Mouse (Mus musculus) regulatory T cell (primary cell): ENCODE results near the gene Gm21897.
"Not testable (repeated sequence)": the region's sequence is repeated elsewhere in the genome, so short reads cannot be mapped to it uniquely, and the experiment has no call there.

Source experiments
- in situ Hi-C: fragments of 300-600 bp; cut with MboI, MseI; formaldehyde crosslinking; loops from one replicate; pipeline ENCODE4 v1.15.1; 2025; ENCODE audit warnings: high pct_unique_total_duplicates

Gene Gm21897

DNA sequence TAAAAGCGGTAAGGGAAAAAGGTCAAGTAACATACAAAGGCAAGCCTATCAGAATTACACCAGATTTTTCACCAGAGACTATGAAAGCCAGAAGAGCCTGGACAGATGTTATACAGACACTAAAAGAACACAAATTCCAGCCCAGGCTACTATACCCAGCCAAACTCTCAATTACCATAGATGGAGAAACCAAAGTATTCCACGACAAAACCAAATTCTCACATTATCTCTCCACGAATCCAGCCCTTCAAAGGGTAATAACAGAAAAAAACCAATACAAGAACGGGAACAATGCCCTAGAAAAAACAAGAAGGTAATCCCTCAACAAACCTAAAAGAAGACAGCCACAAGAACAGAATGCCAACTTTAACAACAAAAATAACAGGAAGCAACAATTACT lies at the start of gene Gm21897:
Gene Gm21897 (plus strand): TSS at position 301 of the 400 bp plus-strand sequence.
- in situ Hi-C loops: not testable (repeated sequence)

DNA sequence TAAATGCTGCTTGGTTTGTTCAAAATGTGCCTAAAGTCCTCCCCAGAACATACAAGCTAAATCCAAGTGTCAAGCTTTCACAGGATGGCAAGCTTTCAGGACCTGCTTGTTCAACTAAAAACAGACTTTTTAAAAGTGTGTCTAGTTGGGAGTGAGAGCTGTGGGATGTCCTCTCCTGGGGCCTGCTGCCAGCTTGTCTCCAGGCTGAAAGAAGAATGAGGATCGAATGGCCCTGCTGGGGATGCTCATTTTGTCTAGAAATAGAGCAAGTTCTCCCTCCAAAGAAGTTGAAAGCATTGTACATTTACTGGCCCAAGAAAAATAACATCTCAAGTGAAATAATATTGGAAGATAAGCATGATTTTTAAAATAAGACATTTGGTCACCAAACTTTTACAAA lies 45.0 kb upstream of the Gm21897 start:
- in situ Hi-C loops: no loop called here

DNA sequence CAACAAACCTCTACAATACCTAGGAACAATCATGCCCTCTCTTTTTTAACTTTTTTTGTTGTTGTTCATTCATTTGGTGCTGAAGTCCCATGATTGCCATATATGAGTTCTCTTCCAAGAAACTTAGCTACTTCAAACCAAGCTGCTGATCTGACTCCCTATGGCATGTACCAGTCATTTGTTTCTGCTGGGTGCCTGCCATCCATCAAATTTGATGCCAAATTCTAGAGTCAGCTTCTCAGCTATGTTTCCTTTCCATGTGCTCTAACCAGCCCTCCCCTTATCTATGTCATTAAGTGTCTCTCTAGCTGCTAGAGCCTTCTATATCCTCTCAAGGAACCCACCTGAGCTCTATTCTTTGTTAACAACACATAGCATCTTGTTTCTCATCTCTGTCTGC lies 39.8 kb upstream of the Gm21897 start:
- in situ Hi-C loops: no loop called here

DNA sequence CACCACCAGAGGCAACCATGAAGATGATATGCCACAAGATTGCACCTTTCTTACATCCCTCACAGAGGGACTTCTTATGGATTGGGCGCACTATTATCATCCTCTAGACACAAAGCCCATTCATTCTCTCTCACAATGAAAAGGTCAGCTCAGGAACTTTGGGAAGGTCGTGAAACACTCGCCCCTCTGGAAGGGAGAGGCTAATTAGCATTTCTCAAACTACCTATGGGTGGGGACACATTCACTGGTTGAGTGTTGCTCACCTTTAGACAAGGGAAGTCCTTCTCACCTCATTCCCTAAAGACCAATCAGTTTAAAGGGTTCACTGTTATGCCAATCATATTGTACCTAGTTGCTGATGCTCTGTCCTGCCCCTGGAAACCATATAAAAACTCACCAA lies 24.2 kb upstream of the Gm21897 start:
- in situ Hi-C loops: no loop called here

DNA sequence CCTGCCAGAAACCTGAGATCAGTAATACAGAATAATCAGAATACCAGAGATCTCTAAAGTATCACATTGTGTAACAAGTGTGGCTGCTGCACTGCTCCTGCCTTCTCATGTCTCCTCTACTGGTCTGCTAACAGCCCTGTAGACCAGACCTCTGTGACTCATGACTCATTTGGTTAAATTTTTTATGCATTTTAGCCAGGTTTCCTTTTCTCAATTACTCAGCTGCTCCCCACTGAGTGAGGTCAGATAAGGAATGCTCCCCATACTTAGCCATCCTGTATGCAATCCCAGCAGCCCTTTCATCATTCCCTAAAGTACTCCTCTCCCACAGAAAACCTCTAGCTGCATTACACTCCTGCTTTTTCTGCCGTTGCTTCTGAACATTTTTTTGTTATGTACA lies 23.0 kb upstream of the Gm21897 start:
- in situ Hi-C loops: no loop called here

DNA sequence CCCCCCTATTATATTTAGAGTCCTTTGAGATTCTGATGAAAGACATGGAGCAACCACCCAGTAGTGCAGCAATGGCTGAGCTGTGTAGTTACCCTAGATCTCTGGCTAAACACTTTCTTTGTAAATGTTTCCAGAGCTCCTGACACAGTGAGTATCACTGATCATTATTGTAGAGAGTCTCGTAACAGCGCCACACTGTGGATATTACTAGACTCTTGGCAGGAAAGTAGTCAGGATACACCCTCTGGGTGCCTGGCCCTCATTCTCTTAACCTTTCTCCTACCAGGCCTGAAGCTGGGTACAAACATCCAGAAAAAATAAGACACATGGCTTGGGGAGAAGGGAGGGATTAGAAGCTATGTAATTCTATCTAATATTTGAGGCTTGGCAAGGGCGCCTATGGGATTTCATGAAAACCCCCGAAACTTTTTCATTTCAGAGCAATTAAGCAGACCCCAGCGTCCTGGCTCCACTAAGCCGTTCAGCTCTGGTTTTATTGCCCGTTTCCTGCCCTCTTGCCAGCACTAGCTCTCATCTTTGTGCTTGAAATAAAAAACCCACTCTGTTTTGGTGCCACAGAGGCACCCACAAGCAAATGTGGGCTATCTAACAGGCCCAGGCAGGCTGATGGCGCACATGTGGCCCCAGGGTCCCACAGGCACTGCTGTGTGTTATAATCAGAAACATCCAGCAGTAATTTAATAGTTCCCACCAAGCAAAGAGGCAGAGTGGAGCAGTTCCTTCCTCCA lies 22.2 kb upstream of the Gm21897 start:
- in situ Hi-C loops: no loop called here

DNA sequence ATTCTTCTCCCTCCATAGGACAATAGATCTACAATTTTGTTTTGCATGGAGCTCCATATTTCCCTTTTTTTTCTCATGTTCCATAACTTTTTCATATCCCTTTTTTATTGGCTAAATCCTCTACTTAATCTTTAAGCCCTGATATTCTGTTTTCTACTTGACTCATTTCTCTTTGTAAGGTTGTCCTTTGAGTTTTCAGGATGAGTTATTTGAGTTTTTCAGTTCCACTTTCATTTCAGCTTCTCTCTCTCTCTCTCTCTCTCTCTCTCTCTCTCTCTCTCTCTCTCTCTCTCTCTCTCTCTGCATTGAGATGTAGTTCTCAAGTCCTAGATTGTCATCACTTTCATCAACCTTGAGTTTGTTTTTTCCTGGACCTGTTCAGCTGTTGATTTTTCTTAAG lies 17.3 kb downstream of the Gm21897 start:
- in situ Hi-C loops: no loop called here

DNA sequence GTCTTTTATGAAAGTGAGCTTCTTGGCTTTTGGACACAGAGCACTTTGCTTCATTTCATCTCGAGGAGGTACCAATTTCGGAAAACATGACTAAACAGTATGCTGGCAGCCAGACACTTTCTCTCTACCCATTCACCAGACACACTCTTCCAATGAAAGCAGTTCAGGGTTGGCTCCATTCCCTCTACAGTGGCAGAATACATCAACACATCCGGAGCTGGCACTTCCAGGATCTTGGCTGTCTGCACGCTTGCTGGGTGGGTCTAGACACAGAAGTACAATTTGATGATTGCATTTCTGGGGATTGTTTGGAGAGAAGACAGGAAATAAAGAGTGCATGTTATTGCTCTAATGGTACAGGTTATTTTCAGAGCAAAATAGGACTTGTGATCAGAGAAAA lies 21.8 kb downstream of the Gm21897 start:
- in situ Hi-C loops: no loop called here

DNA sequence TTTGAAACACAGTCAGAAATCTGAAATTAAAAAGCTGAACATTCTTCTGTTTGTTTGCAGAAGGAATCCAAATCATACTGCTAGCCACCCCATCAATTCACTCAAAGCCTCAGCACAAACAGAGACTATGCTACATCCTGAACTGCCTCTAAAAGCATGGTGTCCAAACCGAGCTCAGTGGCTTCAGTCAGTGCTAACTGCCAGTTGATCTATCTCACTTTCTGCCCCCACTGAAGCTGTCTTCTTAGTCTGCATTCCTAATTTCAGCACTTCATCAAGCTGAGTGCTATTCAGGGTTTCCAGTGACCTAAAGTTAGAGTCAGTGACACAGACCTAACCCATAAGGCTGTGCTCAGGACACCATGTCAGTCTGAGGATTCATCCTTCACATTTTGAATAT lies 28.8 kb downstream of the Gm21897 start:
- in situ Hi-C loops: no loop called here

DNA sequence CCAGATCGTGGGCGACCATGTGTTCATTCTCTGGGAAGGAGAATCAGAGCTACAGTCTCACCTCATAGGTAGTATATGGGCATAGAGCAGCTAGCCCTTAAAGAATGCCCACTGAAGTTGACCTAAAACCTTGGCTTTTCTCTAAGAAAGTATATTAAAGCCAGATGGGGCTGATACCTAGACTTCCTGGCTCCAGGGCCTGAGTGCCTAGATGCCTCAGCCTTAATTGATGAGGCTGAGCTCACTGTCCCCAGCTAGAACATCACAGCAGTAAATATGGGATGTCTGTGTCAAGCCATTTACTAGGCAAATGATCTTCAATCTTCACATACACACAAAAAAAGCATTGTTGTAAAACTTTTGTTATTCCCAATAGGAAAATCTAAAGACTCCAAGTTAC lies 32.1 kb downstream of the Gm21897 start:
- in situ Hi-C loops: no loop called here

DNA sequence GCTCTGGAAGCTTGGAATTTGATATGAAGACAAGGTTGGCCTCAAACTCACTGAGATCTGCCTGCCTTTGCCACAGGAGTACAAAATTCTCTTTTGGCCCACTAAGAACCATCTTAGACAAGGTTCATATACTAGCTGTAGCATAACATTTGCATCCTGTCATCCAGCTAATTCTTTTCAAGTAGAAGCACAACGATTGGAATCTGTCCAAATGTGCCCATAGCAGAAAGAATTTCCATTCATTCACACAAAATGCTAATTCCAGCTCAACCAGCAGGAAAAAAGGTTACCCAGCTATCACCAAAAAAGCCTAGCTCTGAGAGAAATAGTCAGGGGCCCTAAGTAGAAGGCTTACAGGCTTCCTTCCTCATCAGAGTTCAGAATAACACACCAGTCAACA lies 34.0 kb downstream of the Gm21897 start:
- in situ Hi-C loops: no loop called here

DNA sequence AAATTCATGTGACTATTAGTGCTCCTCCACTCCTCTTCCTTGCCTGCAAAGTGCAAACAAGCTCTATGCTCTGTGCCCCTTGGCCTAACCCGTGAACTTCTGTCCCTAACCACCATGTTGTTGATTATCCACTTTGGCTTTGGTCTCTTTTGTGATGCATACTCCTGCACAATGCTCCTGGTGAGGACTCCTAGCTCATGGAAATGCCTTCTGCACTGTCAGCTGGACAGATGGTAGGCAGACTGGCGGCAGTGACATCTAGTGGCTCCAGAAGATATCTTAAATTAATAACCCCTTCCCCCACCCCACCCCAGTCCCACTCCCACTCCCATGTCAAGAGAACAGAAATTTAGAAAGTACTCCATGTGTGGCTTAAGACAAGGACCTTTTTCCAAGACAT lies 35.1 kb downstream of the Gm21897 start:
- in situ Hi-C loops: no loop called here

DNA sequence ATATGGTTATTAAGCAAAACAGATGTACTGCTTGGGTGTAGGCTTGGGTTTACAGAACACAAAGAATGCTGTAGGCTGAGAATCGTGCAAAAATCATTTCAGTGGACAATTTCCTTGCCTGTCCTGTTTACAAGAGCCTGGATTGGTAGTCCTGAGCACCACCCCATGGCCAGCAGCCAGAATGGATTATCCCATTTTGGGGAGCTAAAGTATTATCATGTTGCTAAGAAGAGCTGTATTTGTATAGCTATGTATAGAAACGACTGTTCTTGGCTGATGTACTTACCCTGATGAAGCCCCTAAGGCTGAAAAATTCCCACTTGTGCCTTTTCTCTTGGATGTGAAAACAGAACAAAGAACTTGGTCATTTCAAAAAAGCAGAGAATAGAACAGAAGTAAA lies 37.6 kb downstream of the Gm21897 start:
- in situ Hi-C loops: no loop called here

DNA sequence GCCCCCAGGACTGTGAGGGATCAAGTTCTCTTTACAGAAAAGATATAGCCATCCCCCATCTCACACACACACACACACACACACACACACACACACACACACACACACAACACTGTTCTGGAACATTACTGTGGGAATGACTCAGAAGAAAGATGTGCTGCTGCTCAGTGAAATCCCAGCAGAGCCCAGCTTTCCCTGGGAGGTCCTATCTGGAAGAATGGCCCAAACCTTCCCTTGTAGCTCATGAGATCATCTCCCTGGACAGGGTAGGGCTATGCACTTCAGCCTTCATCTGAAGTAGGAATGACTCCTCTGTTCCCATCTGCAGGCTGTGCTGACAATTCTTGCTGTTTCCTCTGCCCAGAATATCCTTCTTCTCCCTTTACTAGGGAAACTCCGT lies 38.1 kb downstream of the Gm21897 start:
- in situ Hi-C loops: no loop called here

DNA sequence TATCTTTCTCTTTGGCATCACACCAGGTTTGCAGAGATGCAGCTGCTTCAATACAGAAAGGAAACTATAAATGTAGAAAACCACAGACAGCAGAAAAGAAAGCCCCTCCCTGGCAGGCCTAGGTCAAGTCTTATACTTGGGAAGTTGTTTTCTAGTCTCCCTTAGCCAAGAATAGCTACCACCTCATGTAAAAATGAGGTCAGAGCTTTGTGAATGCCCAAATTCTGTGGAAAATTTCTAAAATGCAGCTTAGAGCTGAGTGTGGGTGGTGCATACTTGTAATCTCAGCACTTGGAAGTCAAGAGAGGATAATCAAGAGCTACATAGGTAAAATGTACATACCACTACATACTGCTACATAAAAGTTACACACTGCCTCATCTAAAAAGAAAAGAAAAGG lies 40.5 kb downstream of the Gm21897 start:
- in situ Hi-C loops: no loop called here

DNA sequence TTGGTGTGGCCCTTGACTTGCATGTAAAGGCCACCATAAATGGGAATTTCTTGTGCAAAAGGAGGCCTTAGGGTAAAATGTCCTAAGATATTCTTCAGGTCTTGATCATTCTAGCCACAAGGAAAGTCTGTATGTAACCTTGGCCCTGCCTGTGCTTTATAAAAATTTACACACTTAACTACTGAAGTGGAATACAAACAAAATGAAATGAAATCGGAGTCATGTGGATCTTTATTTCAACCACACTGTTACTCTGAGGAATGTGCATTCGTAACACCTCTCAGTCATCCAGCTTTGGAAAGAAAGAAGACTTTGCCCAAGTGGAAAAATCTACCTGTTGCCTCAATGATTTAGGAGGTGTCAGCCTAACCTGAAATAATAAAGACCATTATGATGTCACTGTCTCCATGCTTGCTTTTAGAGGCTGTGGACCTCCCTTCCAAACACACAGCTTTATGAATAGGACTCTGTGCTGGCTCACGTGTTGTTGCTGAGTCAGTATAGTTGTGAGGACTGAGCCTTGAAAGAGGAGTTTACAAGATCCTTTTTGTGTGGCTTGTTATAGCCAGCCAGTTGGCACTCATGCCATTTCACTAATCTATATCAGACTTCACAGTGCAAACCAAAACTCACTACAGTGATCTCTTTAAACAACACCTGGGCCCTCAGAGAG lies 42.0 kb downstream of the Gm21897 start:
- in situ Hi-C loops: no loop called here

DNA sequence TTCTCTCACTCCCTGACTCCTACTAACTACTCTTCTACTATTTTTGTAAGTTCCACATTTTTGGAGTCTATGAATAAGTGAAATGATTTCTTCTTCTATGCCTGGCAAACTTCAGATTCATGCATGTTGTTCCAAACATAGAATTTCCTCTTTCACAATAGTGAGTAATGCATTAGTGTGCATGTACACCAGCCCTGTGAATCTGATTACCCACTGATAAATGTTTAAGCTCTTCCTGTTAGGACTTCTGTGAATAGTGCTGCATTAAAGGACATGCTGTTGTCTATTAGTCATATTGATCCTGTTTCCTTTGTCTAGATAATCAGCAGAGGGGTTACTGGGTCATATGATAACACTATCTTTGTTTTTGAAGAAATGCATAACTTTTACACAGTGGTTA lies 43.6 kb downstream of the Gm21897 start:
- in situ Hi-C loops: no loop called here
